Mouse (Mus musculus): ENCODE measurements at regions not wholly inside any gene's neighbourhood (a gene's known extent, or its start where the extent isn't known, plus 50 kb on each side); places are given as distances from the start of the nearest gene placed in this dataset.

DNA sequence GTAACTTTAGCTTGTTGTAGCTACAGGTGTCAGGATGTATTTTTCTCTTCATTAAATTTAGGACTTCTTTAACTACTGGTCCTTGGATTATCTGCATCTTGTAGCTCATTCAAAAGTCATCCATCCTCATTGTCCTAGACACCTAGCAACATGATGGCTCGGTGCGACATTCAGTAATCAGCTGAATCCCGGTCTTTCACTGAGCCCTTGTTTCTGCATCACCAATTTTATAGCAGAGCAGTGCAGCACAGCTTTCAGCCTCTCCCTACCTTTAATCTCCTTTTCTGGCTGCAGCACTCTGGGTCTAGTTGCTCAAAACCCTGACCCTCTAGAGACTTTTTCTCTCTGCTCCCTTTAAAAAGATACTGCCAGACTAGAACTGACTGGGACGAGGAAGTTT lies 543.6 kb upstream of the B3galt2 start:
- no peaks in the 10 kb centered on the region for H3K36me3 ChIP-seq
- WGBS, result 44% methylated on average over 4 of the region's 4 CpGs
- no peak overlapping the region for H3K27ac ChIP-seq (replicated peaks)
- no peak overlapping the region for H3K9ac ChIP-seq (replicated peaks)
- H3K4me2 ChIP-seq, result no peak overlapping the region
- H3K9me3 ChIP-seq (replicated peaks), result no peaks in the 10 kb centered on the region
- ATAC-seq (ENCODE audit: low FRiP score), result no peak
- H3K4me3 ChIP-seq (replicated peaks), result no peak overlapping the region
- H3K4me1 ChIP-seq, result no peaks in the 10 kb centered on the region
- no peaks in the 10 kb centered on the region for H3K27me3 ChIP-seq (replicated peaks)

DNA sequence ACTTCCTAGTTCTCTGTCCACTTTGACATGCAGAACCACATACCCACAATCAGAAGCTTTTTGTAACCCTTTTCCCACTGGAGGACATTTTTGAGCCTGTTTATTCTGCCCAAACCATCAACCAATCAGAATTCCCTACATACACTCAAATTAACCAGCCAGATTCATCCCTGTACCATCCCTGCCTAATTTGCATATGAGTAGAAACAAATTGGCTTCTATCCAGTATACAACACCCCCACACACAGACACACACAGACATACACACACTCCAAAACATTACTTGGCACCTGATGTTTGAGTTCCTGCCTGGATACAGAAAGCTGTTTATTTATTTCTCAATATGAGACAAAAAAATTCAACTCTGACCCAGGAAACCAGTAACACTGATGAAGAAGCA lies 542.2 kb upstream of the B3galt2 start:
- Histone ChIP-seq H3K4me3 (replicated peaks) (no peak overlapping the region), H3K4me2 (no peak overlapping the region), H3K9ac (replicated peaks) (no peak overlapping the region), H3K9me3 (replicated peaks) (no peaks in the 10 kb centered on the region), H3K27ac (replicated peaks) (no peak overlapping the region), H3K36me3 (no peaks in the 10 kb centered on the region), H3K27me3 (replicated peaks) (no peaks in the 10 kb centered on the region), H3K4me1 (no peaks in the 10 kb centered on the region)
- ATAC-seq (ENCODE audit: low FRiP score), result no peak

DNA sequence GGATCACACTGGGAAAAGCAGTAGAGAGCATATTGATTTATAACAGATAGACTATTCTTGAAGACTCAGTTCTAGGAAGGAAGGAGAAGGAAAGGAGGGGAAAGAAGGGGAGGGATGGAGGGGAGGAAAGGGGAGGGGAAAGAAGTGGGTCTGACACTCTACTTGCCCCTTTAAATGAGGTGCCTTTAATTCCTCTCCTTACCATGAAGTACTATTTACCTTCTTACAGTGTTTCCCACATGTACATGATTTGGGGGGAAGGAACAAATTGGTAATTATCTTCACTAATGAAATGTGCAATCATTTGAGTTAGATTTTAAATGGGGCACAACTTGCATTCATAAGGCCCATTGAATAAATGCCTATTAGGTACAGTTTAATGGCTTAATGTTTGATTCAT lies 518.3 kb upstream of the B3galt2 start:
- no peak overlapping the region for H3K4me2 ChIP-seq
- H3K27me3 ChIP-seq (replicated peaks), result no peaks in the 10 kb centered on the region
- no peak for ATAC-seq (ENCODE audit: low FRiP score)
- H3K4me3 ChIP-seq (replicated peaks), result no peak overlapping the region
- H3K4me1 ChIP-seq, result no peaks in the 10 kb centered on the region
- H3K9ac ChIP-seq (replicated peaks), result no peak overlapping the region
- no peak overlapping the region for H3K27ac ChIP-seq (replicated peaks)
- H3K9me3 ChIP-seq (replicated peaks), result no peaks in the 10 kb centered on the region
- no peaks in the 10 kb centered on the region for H3K36me3 ChIP-seq

DNA sequence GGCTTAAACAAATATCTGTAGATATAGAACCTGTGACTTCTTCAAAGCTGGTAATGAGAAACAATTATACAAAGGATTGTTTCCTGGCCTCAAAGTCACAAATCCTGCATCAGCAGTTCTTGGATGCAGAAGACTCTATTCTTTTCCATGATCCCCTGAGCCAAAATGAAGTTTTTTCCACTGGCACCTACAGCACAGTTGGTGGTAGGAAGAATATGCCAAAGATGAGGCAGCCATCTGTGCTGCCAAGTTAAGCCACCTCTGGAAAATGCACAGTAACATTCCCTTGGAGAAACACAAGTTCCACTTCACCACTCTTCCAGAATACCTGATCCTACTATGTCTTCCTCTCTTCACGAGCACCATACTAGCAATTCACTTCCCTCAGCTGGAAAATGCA lies 510.2 kb upstream of the B3galt2 start:
- no peaks in the 10 kb centered on the region for H3K4me1 ChIP-seq
- no peak overlapping the region for H3K4me3 ChIP-seq (replicated peaks)
- H3K27me3 ChIP-seq (replicated peaks), result no peaks in the 10 kb centered on the region
- no peak overlapping the region for H3K4me2 ChIP-seq
- WGBS, result 81% methylated on average over 1 of the region's 1 CpGs
- H3K9me3 ChIP-seq (replicated peaks), result no peaks in the 10 kb centered on the region
- no peak overlapping the region for H3K27ac ChIP-seq (replicated peaks)
- H3K36me3 ChIP-seq, result no peaks in the 10 kb centered on the region
- ATAC-seq (ENCODE audit: low FRiP score), result no peak
- H3K9ac ChIP-seq (replicated peaks), result no peak overlapping the region

GRCm38 (mm10) chr1:143132806-143133205 lies 507.7 kb upstream of the B3galt2 start:
- ATAC-seq (ENCODE audit: low FRiP score), result no peak
- WGBS, result 80% methylated on average over 2 of the region's 2 CpGs
- no peaks in the 10 kb centered on the region for H3K27me3 ChIP-seq (replicated peaks)
- H3K27ac ChIP-seq (replicated peaks), result no peak overlapping the region
- no peaks in the 10 kb centered on the region for H3K36me3 ChIP-seq
- H3K4me1 ChIP-seq, result no peaks in the 10 kb centered on the region
- no peak overlapping the region for H3K4me3 ChIP-seq (replicated peaks)
- no peak overlapping the region for H3K9ac ChIP-seq (replicated peaks)
- H3K9me3 ChIP-seq (replicated peaks), result no peaks in the 10 kb centered on the region
- H3K4me2 ChIP-seq, result no peak overlapping the region

DNA sequence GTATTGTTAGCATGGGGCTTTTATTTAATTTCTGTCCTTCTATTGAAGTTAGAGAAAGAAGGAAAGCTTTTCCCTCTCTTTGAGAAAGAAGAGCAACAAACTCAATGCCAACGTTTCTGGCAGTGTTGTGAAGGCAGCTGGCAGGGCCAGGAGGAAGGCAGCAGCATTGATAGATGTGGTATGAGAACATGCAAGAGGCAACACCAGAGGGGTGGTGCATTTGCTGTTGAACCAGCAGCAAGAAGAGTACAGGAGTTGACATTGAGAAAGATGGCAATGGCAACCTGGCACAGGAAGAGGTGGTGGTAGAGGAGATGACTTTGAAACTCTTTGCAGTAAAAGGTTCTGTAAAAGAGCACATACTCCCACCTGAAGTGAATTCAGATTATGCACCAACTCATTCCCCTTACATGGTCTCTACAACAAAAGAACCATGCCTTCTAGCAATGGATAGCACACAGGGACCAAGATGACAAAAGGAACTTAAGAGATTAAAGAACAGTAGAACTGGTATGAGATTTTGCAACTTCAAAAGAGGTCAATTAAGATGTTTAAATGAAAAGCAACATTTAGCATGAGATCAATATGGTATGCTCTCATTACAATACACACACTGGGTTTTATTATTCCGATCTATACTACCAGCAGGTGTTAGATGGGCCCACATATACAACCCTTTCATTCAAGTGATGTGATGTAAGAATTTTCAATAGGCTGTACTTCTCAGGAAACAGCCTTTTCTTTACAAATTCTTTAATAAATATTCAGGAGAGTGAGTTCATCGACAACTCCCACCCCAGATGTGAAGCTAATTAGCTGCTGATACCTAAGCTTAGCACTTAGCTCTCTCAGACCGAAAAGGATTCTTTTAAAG lies 495.1 kb upstream of the B3galt2 start:
- Histone ChIP-seq H3K27ac (replicated peaks) (no peak overlapping the region), H3K27me3 (replicated peaks) (no peaks in the 10 kb centered on the region), H3K4me3 (replicated peaks) (no peak overlapping the region), H3K9me3 (replicated peaks) (no peaks in the 10 kb centered on the region), H3K4me1 (no peaks in the 10 kb centered on the region), H3K36me3 (no peaks in the 10 kb centered on the region), H3K4me2 (no peak overlapping the region), H3K9ac (replicated peaks) (no peak overlapping the region)
- no peak for ATAC-seq (ENCODE audit: low FRiP score)
- whole genome bisulfite sequencing, result 63% methylated on average over 4 of the region's 4 CpGs

GRCm38 (mm10) chr1:143171286-143171685 lies 469.2 kb upstream of the B3galt2 start:
- no peak overlapping the region for H3K4me3 ChIP-seq (replicated peaks)
- 88% methylated on average over 9 of the region's 9 CpGs for WGBS

DNA sequence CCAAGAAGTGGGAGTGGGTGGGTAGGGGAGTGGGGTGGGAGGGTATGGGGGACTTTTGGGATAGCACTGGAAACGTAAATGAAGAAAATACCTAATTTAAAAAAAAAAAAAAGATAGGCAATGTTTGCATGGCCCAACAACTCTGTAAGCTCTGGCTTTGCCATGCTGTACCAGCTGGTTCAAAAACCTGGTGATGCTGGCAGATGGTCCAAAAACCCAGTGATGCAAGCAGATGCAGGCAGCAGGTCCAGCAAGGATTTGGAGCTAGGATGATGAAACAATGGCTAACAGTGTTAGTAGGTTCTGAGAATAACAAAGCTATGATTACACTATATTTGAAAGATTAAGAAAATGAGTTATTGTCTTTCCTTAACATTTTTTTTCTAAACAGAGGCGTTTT lies 466.6 kb upstream of the B3galt2 start:
- no peak overlapping the region for H3K9ac ChIP-seq (replicated peaks)
- no peaks in the 10 kb centered on the region for H3K36me3 ChIP-seq
- no peaks in the 10 kb centered on the region for H3K27me3 ChIP-seq (replicated peaks)
- H3K4me1 ChIP-seq, result no peaks in the 10 kb centered on the region
- H3K4me2 ChIP-seq, result no peak overlapping the region
- 91% methylated on average over 2 of the region's 2 CpGs for WGBS
- no peak overlapping the region for H3K27ac ChIP-seq (replicated peaks)
- no peak overlapping the region for H3K4me3 ChIP-seq (replicated peaks)
- H3K9me3 ChIP-seq (replicated peaks), result no peaks in the 10 kb centered on the region
- no peak for ATAC-seq (ENCODE audit: low FRiP score)

More at GRCm38 (mm10) chr1:143171286-143171685, 469.2 kb upstream of the B3galt2 start:
- ATAC-seq (ENCODE audit: low FRiP score), result no peak
- Histone ChIP-seq H3K4me2 (no peak overlapping the region), H3K27ac (replicated peaks) (no peak overlapping the region), H3K4me1 (no peaks in the 10 kb centered on the region), H3K9ac (replicated peaks) (no peak overlapping the region), H3K27me3 (replicated peaks) (no peaks in the 10 kb centered on the region), H3K9me3 (replicated peaks) (no peaks in the 10 kb centered on the region), H3K36me3 (no peaks in the 10 kb centered on the region)

DNA sequence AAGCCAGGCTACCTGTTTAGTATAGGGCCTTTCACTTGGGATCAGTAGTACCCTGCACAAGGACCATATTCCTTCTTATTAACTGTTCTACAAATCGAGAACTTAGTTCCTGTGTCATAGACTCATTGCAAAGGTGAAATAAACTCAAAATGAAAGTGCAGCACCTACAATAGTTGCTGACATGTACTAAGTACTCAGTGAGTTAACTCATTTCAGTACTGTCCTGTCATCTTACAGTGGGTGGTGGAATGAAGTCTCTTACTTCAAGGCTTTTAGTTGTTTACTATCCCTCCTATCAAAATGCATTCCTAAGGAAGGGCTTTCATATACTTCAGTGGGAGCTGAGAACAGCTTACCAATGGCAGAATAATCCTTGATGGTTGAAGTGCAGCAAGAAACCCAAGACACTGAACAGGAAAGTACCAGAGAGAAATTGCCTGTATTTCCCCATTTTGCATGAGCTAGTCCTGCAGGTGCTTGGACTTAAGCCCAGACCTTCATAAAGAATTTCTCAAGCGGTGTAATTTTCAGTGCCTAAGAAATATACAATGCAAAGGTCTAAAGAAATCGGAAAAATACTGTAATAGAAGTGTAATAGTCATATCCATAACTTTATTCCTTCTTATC lies 448.2 kb upstream of the B3galt2 start:
- Histone ChIP-seq H3K4me1 (no peaks in the 10 kb centered on the region), H3K4me3 (replicated peaks) (no peak overlapping the region), H3K27ac (replicated peaks) (no peak overlapping the region), H3K4me2 (no peak overlapping the region), H3K36me3 (no peaks in the 10 kb centered on the region), H3K9me3 (replicated peaks) (no peaks in the 10 kb centered on the region), H3K27me3 (replicated peaks) (no peaks in the 10 kb centered on the region), H3K9ac (replicated peaks) (no peak overlapping the region)
- WGBS, result 82% methylated on average over 3 of the region's 3 CpGs
- no peak for ATAC-seq (ENCODE audit: low FRiP score)

DNA sequence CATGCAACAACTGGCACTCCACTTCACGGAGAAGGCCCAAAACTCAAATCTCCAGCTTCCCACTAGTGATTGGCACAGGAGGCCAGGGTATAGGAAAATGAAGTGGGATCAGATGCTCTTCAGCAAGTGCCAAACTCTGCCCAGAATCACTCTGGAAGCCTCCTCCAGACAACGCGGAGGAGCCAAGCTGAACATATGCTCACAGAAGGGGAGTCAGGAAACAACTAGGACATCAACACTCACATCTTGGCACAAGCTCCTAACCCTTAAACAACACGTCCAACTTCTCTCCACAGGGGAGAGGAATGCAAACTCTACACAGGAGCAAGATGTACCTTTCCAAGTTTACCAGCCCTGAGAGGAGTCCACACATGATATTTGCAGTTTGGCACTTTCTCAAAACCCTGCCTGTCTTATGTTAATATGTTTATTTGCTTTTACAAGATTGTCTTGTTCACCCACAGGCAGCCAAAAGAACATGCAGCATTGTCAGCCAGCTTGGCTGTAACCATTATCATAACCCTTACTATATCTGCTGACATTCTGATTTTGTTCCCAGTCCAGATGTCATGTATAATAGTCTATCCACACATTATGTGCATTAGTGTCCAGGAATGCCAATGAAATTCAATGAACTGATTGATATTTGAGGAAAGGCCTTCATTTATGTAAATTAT lies 440.1 kb upstream of the B3galt2 start:
- Histone ChIP-seq H3K4me2 (no peak overlapping the region), H3K4me1 (no peaks in the 10 kb centered on the region), H3K36me3 (no peaks in the 10 kb centered on the region), H3K4me3 (replicated peaks) (no peak overlapping the region), H3K27me3 (replicated peaks) (no peaks in the 10 kb centered on the region), H3K9ac (replicated peaks) (no peak overlapping the region), H3K27ac (replicated peaks) (no peak overlapping the region), H3K9me3 (replicated peaks) (no peaks in the 10 kb centered on the region)
- peak; percentile 50; the same call in 1 of the 2 replicates for ATAC-seq (ENCODE audit: low FRiP score)
- WGBS, result 75% methylated on average over 4 of the region's 4 CpGs

DNA sequence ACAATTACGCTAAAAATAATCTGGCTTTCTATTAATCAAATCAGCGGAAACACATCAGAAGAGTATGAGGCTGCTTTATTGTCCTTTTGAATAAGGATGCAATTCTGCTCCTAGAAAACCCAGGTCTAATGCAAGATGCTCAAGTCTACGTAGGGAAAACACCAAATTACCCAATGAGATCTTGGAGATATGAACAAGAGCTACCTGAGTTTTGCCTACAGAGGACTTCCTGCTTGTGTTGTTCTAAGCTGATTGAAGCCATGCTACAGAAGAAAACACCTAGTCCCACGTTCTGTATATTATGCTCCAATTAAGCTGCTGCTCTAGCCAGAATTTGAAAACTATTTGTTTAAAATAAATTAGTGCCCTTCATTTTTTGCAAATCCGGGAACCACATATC lies 439.5 kb upstream of the B3galt2 start:
- no peak overlapping the region for H3K4me3 ChIP-seq (replicated peaks)
- no peak overlapping the region for H3K4me2 ChIP-seq
- no peaks in the 10 kb centered on the region for H3K9me3 ChIP-seq (replicated peaks)
- no peaks in the 10 kb centered on the region for H3K36me3 ChIP-seq
- ATAC-seq (ENCODE audit: low FRiP score), result no peak
- H3K27ac ChIP-seq (replicated peaks), result no peak overlapping the region
- WGBS, result 90% methylated on average over 5 of the region's 5 CpGs
- H3K27me3 ChIP-seq (replicated peaks), result no peaks in the 10 kb centered on the region
- no peaks in the 10 kb centered on the region for H3K4me1 ChIP-seq
- no peak overlapping the region for H3K9ac ChIP-seq (replicated peaks)

DNA sequence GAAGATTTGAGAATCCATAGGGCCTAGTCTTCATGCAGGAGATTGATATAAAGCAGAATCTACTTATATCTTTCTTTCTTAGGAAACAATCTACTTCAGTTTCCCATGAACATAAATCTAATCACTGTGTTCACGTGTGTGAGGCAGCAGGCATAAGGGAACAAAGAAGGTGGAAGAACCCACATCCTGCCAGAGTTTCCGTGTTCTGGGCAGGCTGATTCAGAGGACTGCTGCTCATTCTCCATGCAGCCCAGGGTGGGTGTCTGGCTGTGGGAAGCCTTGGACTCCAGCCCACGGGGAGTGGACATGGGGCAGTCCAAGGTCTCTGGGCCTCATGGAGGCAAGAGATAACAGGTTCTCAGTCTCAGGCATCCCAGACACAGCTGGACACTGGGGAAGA lies 438.3 kb upstream of the B3galt2 start:
- Histone ChIP-seq H3K9ac (replicated peaks) (no peak overlapping the region), H3K4me2 (no peak overlapping the region), H3K36me3 (no peaks in the 10 kb centered on the region), H3K27me3 (replicated peaks) (no peaks in the 10 kb centered on the region), H3K9me3 (replicated peaks) (no peaks in the 10 kb centered on the region), H3K27ac (replicated peaks) (no peak overlapping the region), H3K4me3 (replicated peaks) (no peak overlapping the region), H3K4me1 (0 out of 2 replicates have a peak, but pooled peaks cover 4% of the 10 kb centered on the region)
- WGBS, result 85% methylated on average over 3 of the region's 3 CpGs
- no peak for ATAC-seq (ENCODE audit: low FRiP score)

Data from neural tube, embryonic 15.5 days (tissue).